Mouse (Mus musculus) MEL (cell line): ENCODE data around the gene Msl1.

ENCODE experiments used
- CTCF ChIP-seq, 3 experiments: IDR thresholded peaks in 2 of 3; conservative IDR thresholded peaks in 1 of 3; 2 replicates each; pipeline ENCODE4 v1.5.1; 2011 to 2012; ENCODE audit warnings: low read length in 3 of 3, low read depth in 2 of 3, mild to moderate bottlenecking in 2 of 3, improper control_type of control experiment in 1 of 3, inconsistent platforms in 1 of 3, mixed read lengths in 1 of 3, moderate library complexity in 1 of 3; ENCODE audit not compliant: control insufficient read depth in 1 of 3, insufficient read depth in 1 of 3, poor library complexity in 1 of 3, severe bottlenecking in 1 of 3
- GATA1 ChIP-seq: IDR thresholded peaks from 2 replicates; pipeline ENCODE4 v1.6.1; 2011; ENCODE audit warnings: low read depth, low read length, improper control_type of control experiment
- MEF2A ChIP-seq: IDR thresholded peaks from 2 replicates; pipeline ENCODE4 v1.6.1; 2014; ENCODE audit warnings: low read depth, mild to moderate bottlenecking, inconsistent platforms, low read length, improper control_type of control experiment; ENCODE audit not compliant: poor library complexity, insufficient replicate concordance, severe bottlenecking; ENCODE audit errors: extremely low read depth
- POLR2A ChIP-seq, 2 experiments: IDR thresholded peaks; 2 replicates each; pipeline ENCODE4 v1.6.1; 2011 to 2012; ENCODE audit warnings: low read length in 2 of 2, mild to moderate bottlenecking in 2 of 2, control low read depth in 1 of 2, improper control_type of control experiment in 1 of 2, low read depth in 1 of 2, moderate library complexity in 1 of 2; ENCODE audit not compliant: control insufficient read depth in 1 of 2, insufficient read depth in 1 of 2, poor library complexity in 1 of 2
- ZKSCAN1 ChIP-seq: IDR thresholded peaks from 2 replicates; pipeline ENCODE4 v1.6.1; 2012; ENCODE audit warnings: low read depth, mild to moderate bottlenecking, inconsistent platforms, low read length, improper control_type of control experiment, moderate library complexity

DNA sequence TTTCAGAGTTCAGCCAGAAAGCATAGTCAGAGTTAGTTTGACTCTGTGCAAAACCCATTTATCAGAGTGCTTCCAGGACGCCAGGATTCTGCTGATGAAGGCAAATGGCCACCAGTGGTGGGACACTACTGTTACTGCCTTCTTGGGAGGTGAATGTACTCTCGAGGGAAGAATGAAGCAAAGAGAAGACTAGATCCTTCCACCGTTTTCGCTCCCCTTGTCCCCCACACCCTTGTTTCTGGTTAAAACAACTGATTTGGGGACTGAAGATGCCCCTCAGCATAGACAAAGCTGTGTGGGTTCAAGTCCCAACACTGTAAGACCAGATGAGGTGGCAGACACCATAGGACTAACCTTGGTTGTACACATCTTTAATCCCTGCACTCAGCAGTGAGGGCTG is 11.2 kb upstream of the Msl1 start:
- no peak for TF ChIP-seq POLR2A (IDR thresholded peaks at IDR 0.05; ENCODE audit: control insufficient read depth in 1 of 2, insufficient read depth in 1 of 2, low read depth in 1 of 2, low read length in 2 of 2, poor library complexity in 1 of 2)
- TF ChIP-seq GATA1 = no peak
- TF ChIP-seq ZKSCAN1 = no peak
- no peak for TF ChIP-seq CTCF (IDR thresholded peaks at IDR 0.05 in 2 of 3, conservative IDR thresholded peaks at IDR 0.05 in 1 of 3; ENCODE audit: control insufficient read depth in 1 of 3, insufficient read depth in 1 of 3, low read depth in 2 of 3, low read length in 3 of 3, poor library complexity in 1 of 3, severe bottlenecking in 1 of 3)
- TF ChIP-seq MEF2A = no peak
